Mouse (Mus musculus) stomach, postnatal 0 days (tissue): ENCODE measurements at regions not wholly inside any gene's neighbourhood (a gene's known extent, or its start where the extent isn't known, plus 50 kb on each side); places are given as distances from the start of the nearest gene placed in this dataset.
A peak's percentile ranks its signal among the peaks of the same experiment; 100 is the strongest.

Experiments
- ATAC-seq: fragments of 200-750 bp; cut with Nextera tagmentation; 2 replicates; pipeline ENCODE4 v1.8.0; 2017; ENCODE audit not compliant: low FRiP score, low TSS enrichment
- DNase-seq: peaks from one replicate; pipeline ENCODE4 v3.0.0-alpha.2; 2016; ENCODE audit warnings: low spot score
- H3K27ac ChIP-seq: fragments of 300-500 bp; sonication (generic); replicated peaks from 2 replicates; pipeline ENCODE4 v1.5.1; 2014; ENCODE audit warnings: mild to moderate bottlenecking, control low read depth
- H3K27me3 ChIP-seq: fragments of 300-500 bp; sonication (generic); 2 replicates; pipeline ENCODE4 v1.6.1; 2014; ENCODE audit warnings: low read length; ENCODE audit not compliant: control insufficient read depth, insufficient read depth
- H3K36me3 ChIP-seq: fragments of 300-500 bp; sonication (generic); 2 replicates; pipeline ENCODE4 v1.6.1; 2014; ENCODE audit warnings: low read length, mixed read lengths; ENCODE audit not compliant: control insufficient read depth, insufficient read depth
- H3K4me1 ChIP-seq: fragments of 300-500 bp; sonication (generic); replicated peaks from 2 replicates; pipeline ENCODE4 v1.6.1; 2014; ENCODE audit warnings: antibody characterized with exemption; ENCODE audit not compliant: control insufficient read depth, insufficient read depth
- H3K4me2 ChIP-seq: fragments of 300-500 bp; sonication (generic); replicated peaks from 2 replicates; pipeline ENCODE4 v1.6.1; 2014; ENCODE audit warnings: low read depth, mild to moderate bottlenecking, control low read depth, moderate library complexity
- H3K4me3 ChIP-seq: fragments of 300-500 bp; sonication (generic); 2 replicates; pipeline ENCODE4 v1.5.1; 2014; ENCODE audit warnings: low read depth, low read length, control low read depth
- H3K9ac ChIP-seq: fragments of 300-500 bp; sonication (generic); 2 replicates; pipeline ENCODE4 v1.6.1; 2014; ENCODE audit warnings: mild to moderate bottlenecking, low read length, control low read depth, mixed read lengths
- H3K9me3 ChIP-seq: fragments of 300-500 bp; sonication (generic); 2 replicates; pipeline ENCODE4 v1.6.1; 2016; ENCODE audit warnings: low read length; ENCODE audit not compliant: control insufficient read depth
- CTCF ChIP-seq: IDR thresholded peaks from 2 replicates; pipeline ENCODE4 v1.5.1; 2016; ENCODE audit warnings: antibody characterized with exemption, low read depth, mild to moderate bottlenecking, moderate library complexity
- EP300 ChIP-seq: optimal IDR thresholded peaks from 2 replicates; pipeline ENCODE3; 2016; ENCODE audit warnings: antibody characterized with exemption
- WGBS: fragments of 180-500 bp; shearing (Covaris S2); extraction: QIAGEN DNeasy Blood & Tissue Kit; methylation state at CpG from one replicate; pipeline ENCODE4 v1.1.7; 2014; 5-methylcytosine and 5-hydroxymethylcytosine counted together

- H3K36me3 ChIP-seq, result no peaks in the 10 kb centered on the region
- H3K9ac ChIP-seq, result no peak overlapping the region
- no peak for DNase-seq
- TF ChIP-seq EP300 (no peak), CTCF (no peak)
- WGBS, result 73% methylated on average over 2 of the region's 2 CpGs
- no peak for ATAC-seq
- no peaks in the 10 kb centered on the region for H3K27me3 ChIP-seq
- H3K27ac ChIP-seq, result no peak overlapping the region
- no peaks in the 10 kb centered on the region for H3K4me1 ChIP-seq
- H3K4me2 ChIP-seq, result no peak overlapping the region
- H3K4me3 ChIP-seq, result no peak overlapping the region
- no peaks in the 10 kb centered on the region for H3K9me3 ChIP-seq
Measured at GRCm38 (mm10) chr2:61361394-61361793, 217.0 kb upstream of the Tank start.

- 0 out of 2 replicates have a peak overlapping the region, but pooled peaks have one; percentile 25 for H3K27ac ChIP-seq
Measured at GRCm38 (mm10) chr2:61354104-61354503, 224.3 kb upstream of the Tank start.

GRCm38 (mm10) chr2:61347451-61347850 lies 230.9 kb upstream of the Tank start:
- H3K4me2 ChIP-seq, result no peak overlapping the region
- H3K9ac ChIP-seq, result no peak overlapping the region
- DNase-seq (no peak), ATAC-seq (no peak)
- H3K4me1 ChIP-seq, result no peaks in the 10 kb centered on the region
- H3K27me3 ChIP-seq, result no peaks in the 10 kb centered on the region
- 79% methylated on average over 3 of the region's 3 CpGs for WGBS
- no peak overlapping the region for H3K27ac ChIP-seq
- no peaks in the 10 kb centered on the region for H3K36me3 ChIP-seq
- no peaks in the 10 kb centered on the region; the same call in 1 of the 2 replicates for H3K9me3 ChIP-seq
- TF ChIP-seq CTCF, result no peak
- no peak for TF ChIP-seq EP300
- H3K4me3 ChIP-seq, result no peak overlapping the region

More at GRCm38 (mm10) chr2:61354104-61354503, 224.3 kb upstream of the Tank start:
- H3K9me3 ChIP-seq, result no peaks in the 10 kb centered on the region
- H3K4me1 ChIP-seq, result no peaks in the 10 kb centered on the region
- no peak overlapping the region for H3K4me2 ChIP-seq
- H3K9ac ChIP-seq, result no peak overlapping the region
- no peak overlapping the region for H3K4me3 ChIP-seq
- no peak for DNase-seq
- TF ChIP-seq EP300, result no peak
- no peak for TF ChIP-seq CTCF
- WGBS, result 55% methylated on average over 8 of the region's 8 CpGs
- no peak for ATAC-seq
- H3K36me3 ChIP-seq, result no peaks in the 10 kb centered on the region
- H3K27me3 ChIP-seq, result no peaks in the 10 kb centered on the region

- Histone ChIP-seq H3K9me3 (no peaks in the 10 kb centered on the region; the same call in 1 of the 2 replicates), H3K27ac (no peak overlapping the region), H3K4me3 (no peak overlapping the region), H3K27me3 (no peaks in the 10 kb centered on the region), H3K36me3 (no peaks in the 10 kb centered on the region), H3K4me2 (no peak overlapping the region), H3K4me1 (no peaks in the 10 kb centered on the region), H3K9ac (no peak overlapping the region)
- 47% methylated on average over 8 of the region's 8 CpGs for WGBS
- TF ChIP-seq EP300 (no peak), CTCF (no peak)
- DNase-seq (no peak), ATAC-seq (no peak)
Measured at GRCm38 (mm10) chr2:61346012-61346760, 232.2 kb upstream of the Tank start.

GRCm38 (mm10) chr2:61345311-61345710 lies 233.1 kb upstream of the Tank start:
- H3K4me3 ChIP-seq, result no peak overlapping the region
- 65% methylated on average over 7 of the region's 7 CpGs for WGBS
- ATAC-seq, result no peak
- H3K9me3 ChIP-seq, result no peaks in the 10 kb centered on the region; the same call in 1 of the 2 replicates
- H3K9ac ChIP-seq, result no peak overlapping the region
- H3K4me2 ChIP-seq, result 0 out of 2 replicates have a peak overlapping the region, but pooled peaks have one; percentile 1
- H3K27ac ChIP-seq, result no peak overlapping the region
- H3K27me3 ChIP-seq, result no peaks in the 10 kb centered on the region
- no peak for DNase-seq
- TF ChIP-seq CTCF, result no peak
- no peak for TF ChIP-seq EP300
- H3K36me3 ChIP-seq, result no peaks in the 10 kb centered on the region
- H3K4me1 ChIP-seq, result no peaks in the 10 kb centered on the region

- TF ChIP-seq EP300 (no peak), CTCF (no peak)
Measured at GRCm38 (mm10) chr2:61344556-61345131, 233.7 kb upstream of the Tank start.

More at GRCm38 (mm10) chr2:61344556-61345131, 233.7 kb upstream of the Tank start:
- H3K4me2 ChIP-seq, result 0 out of 2 replicates have a peak overlapping the region, but pooled peaks have one; percentile 1
- H3K9ac ChIP-seq, result no peak overlapping the region
- H3K36me3 ChIP-seq, result no peaks in the 10 kb centered on the region
- no peaks in the 10 kb centered on the region for H3K4me1 ChIP-seq
- ATAC-seq (no peak), DNase-seq (no peak)
- H3K4me3 ChIP-seq, result no peak overlapping the region
- 64% methylated on average over 16 of the region's 16 CpGs for WGBS
- H3K27ac ChIP-seq, result 0 out of 2 replicates have a peak overlapping the region, but pooled peaks have one; percentile 13
- H3K27me3 ChIP-seq, result no peaks in the 10 kb centered on the region
- no peaks in the 10 kb centered on the region; the same call in 1 of the 2 replicates for H3K9me3 ChIP-seq
